Mouse (Mus musculus): ENCODE measurements around the gene Phlda1.
A peak's percentile ranks its signal among the peaks of the same experiment; 100 is the strongest.

The Phlda1 gene

DNA sequence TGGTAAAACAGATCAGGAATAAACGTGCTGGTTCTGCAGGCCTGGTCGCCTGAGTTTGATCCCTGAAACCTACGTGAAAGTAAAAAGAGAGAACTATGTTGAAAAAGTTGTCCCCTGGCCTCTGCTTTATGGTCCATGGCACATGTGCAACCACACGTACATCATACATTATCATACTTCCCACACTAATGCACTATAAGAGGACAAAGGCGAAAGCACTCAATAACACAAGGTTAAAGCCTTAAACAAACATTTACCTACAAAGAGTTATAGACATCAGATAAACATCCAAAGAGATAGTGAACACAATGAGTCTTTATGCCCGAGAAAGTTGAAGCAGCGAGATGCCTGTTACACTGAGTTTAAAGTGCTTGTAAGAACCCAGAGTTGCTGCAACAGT, 24.3 kb downstream of the Phlda1 start:
- no peak for DNase-seq

DNA sequence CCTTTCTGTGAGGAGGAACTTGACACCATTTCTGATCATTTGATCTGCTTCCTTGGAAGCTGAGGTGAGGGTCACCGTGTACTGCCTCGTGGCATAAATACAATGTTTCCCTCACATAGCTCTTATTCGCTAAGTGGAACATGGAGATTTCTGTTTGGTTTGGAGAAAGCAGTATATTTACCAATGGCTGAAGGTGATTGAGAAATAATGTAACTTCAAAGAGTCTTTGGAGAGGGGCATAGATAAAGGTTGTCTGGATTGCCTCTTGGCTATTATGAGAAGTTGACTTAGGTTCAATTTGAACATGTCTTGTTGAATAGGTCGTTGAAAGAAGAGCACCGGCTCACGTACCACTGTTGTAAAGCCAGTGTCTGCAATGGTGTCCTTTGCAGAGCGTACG, 28.6 kb downstream of the Phlda1 start:
- DNase-seq = no peak

DNA sequence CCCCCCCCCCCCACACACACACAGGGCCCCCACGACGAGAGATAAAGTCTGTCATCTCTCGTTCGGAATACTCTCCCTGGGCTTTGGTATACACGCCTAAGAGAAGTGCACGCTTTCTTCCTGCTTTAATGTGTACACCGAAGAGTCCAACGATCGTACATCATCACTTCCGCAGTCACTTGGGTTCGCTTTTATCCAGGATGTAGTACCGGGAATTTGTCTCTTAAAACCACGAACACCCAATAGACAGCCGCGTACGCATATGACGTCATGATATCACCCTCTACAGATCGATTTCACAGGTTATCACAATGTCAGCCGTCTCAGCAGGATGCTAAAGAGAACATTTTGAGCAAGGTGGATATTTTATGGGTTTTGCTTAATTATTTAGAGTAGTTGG, 31.3 kb downstream of the Phlda1 start:
- no peak for DNase-seq

DNA sequence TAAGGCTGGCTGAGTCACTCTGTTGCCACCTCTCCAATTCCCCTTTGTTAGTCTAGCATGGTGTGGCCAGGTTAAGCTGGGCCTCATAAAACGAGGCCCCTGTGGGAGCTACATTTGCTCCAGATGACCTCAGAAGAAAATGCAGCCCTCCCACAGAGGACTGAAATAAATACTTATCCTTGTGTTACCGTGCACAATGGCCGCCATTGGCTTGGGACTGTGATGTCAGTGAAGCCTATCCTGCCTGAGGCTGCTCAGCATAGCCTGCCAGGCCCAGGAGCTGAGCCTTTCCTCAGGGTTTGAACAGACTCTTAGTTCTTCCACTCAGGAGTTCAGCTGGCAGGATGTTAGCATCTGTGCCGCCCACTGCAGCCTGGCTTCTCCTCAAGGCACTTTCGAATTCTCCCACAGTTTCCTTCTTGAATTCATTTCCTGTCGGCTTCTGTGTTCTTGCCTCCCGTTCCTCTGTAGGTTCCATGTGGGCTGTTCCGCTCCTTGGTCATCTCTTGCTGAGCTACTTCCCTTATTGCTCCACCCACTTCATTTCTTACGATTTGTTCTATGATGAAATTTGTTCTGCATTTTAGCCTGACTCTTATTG, 33.7 kb downstream of the Phlda1 start:
- peak; percentile 43 for DNase-seq

DNA sequence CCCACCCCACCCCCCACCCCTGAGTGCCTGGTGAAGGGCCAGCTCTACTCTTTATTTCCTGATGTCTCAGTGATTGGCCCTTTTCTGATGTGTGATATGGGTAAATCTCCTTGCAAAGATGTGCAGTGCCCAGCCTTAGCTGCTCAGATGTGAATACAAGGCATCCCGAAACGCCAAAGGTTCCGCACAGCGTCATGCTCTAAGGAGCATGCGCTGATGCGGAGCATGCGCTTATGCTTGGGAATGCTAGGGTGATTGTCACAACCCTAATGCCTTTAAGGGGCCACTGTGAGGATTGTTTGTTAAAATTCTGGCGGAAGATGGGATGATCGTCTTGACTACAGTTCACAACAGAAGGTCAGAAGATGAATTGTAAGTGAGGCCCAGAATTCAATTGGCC, 34.6 kb downstream of the Phlda1 start:
- no peak for DNase-seq

DNA sequence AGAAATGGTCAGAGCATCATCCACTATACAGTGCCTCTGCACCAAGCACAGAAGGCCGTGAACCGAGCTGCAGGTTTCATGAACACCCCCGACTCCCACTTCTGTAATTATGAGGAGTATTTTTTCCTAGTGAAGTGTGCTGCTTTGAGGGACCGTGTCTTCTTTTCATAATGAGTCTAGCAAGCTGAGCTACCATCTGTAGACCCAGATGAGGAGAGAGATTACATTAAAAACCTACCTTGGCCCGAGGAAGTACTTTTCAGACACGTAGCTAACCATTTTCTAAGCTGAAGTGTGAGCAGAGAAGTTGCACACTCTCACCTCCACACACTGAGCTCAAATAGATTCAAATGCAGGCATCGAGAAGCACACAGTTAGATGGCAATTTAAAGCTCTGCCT, 37.0 kb downstream of the Phlda1 start:
- DNase-seq = no peak

DNA sequence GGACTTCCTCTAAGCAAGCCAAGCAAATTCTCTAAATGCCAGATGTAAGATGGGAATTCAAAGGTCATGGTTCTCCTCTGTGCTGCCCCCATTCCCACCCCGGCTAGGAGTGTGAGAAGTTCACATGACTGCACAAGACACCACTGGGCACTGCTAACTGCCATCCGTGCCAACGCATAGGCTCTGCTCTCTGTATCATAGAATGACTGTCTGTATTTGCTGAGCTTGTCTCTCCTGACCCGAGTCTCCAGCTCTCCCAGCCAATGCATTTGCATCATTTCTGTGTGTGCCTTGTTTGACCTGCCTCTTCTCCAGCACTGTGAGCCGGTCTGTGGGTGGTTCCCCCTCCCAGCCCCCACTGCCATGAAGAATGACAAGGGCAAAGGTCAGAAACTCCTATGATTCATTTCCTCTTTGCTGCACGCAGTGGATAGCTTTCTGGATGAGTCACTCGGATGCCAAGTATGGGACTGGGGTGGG, 37.7 kb downstream of the Phlda1 start:
- no peak for DNase-seq

DNA sequence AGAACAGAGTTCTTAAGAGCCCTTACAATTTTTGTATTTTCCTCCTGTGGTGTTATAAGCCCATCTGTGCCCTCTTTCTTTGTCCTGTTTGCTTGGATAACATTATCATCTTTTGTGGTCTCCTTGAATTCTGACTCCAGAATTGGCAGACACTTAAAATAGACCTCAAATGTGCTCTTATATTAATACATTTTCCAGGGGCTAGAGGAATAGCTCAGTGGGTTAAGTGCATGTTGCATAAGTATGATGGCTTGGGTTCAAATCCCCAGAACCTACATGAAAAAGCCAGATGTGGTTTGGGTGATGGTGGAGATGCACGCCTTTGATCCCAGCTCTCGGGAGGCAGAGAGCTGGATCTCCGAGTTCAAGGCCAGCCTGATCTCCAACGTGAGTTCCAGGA, 38.2 kb downstream of the Phlda1 start:
- DNase-seq = no peak

DNA sequence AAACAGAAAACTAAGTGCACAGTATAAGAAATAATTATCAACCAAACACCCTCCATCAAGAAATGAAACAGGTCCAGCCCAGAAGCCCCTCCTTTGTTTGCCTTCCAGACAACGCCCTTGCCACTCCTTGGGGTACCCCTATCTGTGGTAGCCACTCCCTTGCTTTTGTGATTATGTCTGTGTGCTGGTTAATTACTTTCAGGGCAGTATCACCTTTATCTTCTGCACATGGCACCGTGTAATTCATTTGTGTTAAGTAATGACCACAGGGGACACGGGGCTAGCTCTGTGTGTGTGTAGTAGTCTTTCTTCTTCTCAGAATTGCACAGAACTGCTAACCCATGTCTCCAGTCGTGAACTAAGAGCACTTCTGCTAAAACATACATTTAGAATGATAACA, 39.6 kb downstream of the Phlda1 start:
- DNase-seq = no peak

DNA sequence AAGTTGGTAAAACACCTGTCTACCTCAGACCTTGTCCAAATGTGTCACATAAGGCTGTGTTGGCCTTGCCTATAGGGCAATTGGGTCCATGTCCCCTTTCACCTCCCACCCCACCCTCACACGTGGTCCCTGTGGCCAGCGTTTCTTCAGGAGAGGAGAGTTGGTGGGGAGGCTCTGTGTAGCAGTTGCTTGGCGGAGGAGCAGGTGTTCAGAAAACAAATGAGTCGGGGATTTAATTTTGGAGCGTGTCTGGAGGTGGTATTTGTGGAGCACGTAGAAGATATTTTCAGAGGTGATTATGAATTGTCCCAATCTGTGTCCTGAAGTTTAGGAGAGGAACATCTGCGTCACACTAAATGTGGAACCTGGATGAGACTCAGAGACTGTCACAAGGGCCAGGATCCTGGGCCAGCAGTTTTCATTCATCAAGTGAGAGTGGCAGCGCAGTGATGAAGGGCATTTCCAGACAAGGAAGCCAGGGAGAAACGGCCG, 41.8 kb downstream of the Phlda1 start:
- peak; percentile 28 for DNase-seq

DNA sequence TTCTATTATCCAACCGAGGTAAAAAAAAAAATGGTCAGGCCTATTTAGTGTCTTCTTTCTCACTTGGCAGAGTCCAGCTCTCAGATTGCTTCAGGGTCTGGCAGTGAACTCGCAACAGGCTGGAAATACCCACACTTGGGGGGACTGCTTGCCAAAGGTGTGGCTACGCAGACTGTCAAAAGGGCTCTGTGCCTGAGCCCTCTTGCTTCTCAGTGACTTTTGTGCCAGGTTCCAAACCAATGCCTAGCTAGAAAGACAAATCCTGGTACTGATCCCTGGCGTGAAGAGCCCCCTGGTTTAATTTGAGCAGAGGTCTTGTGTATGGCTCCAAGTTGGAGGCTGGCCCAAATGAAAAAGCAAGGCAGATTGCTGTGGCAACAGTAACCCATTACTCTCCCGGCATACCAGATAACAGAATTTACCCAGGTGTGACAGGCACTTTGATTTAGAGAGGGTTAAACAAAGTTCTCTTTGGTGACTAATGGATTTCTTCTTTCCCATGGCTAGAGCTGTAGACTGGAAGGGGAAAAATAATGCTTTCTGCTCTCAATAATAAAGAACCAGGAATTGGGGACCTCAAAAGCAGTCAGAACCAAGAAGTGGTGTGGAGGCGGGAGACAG, 44.1 kb downstream of the Phlda1 start:
- DNase-seq = no peak

DNA sequence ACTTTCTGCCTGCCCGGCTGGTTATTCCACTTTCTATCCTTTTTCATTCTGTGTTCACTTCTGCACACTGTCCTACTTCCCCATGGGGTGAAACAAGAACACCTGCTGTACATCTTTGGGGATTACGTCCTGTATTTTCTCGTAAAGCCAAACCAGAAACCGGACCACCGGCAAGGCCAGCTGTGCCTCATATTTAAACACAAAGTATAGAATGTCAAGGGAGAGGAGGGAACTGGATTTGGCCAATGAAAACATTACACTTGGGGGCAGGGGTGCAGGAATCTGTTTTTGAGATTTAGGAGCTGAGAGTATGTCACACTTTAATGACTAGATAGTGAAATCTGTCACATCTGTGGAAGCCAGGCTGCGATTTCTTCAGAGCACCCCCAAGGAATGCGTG, 47.6 kb downstream of the Phlda1 start:
- DNase-seq = no peak

DNA sequence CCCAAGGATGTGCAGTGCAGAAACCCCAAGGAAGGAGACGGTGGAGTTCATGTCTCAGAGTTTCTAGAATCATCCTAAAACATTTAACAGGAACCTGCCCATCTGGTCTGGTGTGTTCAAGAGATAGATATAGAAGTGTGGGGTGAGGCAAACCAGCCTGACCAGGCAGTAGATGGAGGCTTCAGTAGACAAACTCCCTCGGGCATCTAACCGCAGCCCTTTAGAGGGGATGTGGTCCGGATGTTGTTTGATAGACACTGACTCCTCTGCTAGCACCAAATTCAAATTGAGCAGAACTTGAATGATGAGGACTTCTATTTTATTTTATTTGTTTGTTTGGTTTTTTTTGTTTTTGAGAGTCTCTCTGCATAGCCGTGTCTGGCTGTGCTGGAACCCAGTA, 48.6 kb downstream of the Phlda1 start:
- no peak for DNase-seq

DNA sequence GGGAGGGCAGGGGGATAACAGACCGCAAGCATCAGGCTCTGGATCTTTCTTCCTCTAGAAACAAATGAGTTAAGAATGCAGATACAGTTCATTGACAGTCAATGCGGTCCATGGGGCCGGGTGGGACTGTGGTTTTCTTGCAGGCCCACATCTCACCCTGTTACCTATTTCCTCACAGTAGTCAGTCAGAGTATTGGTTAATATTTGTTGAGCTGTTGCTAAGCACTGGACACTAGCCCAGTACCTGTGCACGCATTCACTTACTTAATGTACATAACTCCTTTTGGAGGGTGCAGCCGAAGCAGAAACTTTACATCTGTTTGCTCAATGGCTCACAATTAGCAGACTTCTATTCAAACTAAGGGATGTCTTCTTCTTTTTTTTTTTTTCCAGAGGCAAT, 52.1 kb downstream of the Phlda1 start:
- DNase-seq = no peak
